Mouse (Mus musculus) limb, embryonic 10.5 days (tissue): ENCODE data around the gene Ccdc87. TPM values are rescaled to one million over a fixed set of nuclear protein-coding genes. Genes with fewer than 3 reads are reported as not detected.
"Not testable (repeated sequence)": the region's sequence is repeated elsewhere in the genome, so short reads cannot be mapped to it uniquely, and the experiment has no call there.

Experiments used
- DNase-seq: peaks from one replicate; pipeline ENCODE4 v3.0.0-alpha.2; 2017; ENCODE audit warnings: low spot score
- H3K27ac ChIP-seq: fragments of 300-500 bp; sonication (generic); 2 replicates; pipeline ENCODE4 v1.5.1; 2016; ENCODE audit warnings: mild to moderate bottlenecking
- H3K27me3 ChIP-seq: fragments of 300-500 bp; sonication (generic); 2 replicates; pipeline ENCODE4 v1.6.1; 2016; ENCODE audit warnings: low read depth, mild to moderate bottlenecking; ENCODE audit not compliant: poor library complexity, severe bottlenecking
- H3K36me3 ChIP-seq: fragments of 300-500 bp; sonication (generic); 2 replicates; pipeline ENCODE4 v1.6.1; 2016; ENCODE audit warnings: mild to moderate bottlenecking, moderate library complexity
- H3K4me1 ChIP-seq: fragments of 300-500 bp; sonication (generic); 2 replicates; pipeline ENCODE4 v1.6.1; 2016
- H3K4me3 ChIP-seq: fragments of 300-500 bp; sonication (generic); 2 replicates; pipeline ENCODE4 v1.5.1; 2016; ENCODE audit warnings: mild to moderate bottlenecking, moderate library complexity
- H3K9me3 ChIP-seq: fragments of 300-500 bp; sonication (generic); replicated peaks from 2 replicates; pipeline ENCODE4 v1.6.1; 2016; ENCODE audit warnings: mild to moderate bottlenecking
- WGBS: fragments of 180-500 bp; shearing (Covaris S2); methylation state at CpG from one replicate; pipeline ENCODE4 v1.1.7; 2016; 5-methylcytosine and 5-hydroxymethylcytosine counted together
- polyA plus RNA-seq: library from polyadenylated mRNA; unstranded; fragments of >200 nt; fragmentation: Nextera tagmentation; extraction: Ambion mirVana; gene quantifications from 2 replicates; pipeline ENCODE4 v1.2.1, GENCODE M21; 2016

Ccdc87 gene
- polyA plus RNA-seq, 1 experiment from 2014 or later: not detected

- DNase-seq: no peak
- no peaks in the 10 kb centered on the region for H3K9me3 ChIP-seq
- 70% methylated on average over 2 of the region's 2 CpGs for WGBS
Observed at GRCm38 (mm10) chr19:4845846-4846245, 6.7 kb downstream of the Ccdc87 start.

GRCm38 (mm10) chr19:4847490-4847889, 8.3 kb downstream of the Ccdc87 start:
- H3K27me3 ChIP-seq: 0 out of 2 replicates have a peak, but pooled peaks cover 1% of the 10 kb centered on the region
- H3K27ac ChIP-seq: no peak overlapping the region
- no peaks in the 10 kb centered on the region for H3K4me1 ChIP-seq
- no peaks in the 10 kb centered on the region for H3K9me3 ChIP-seq
- WGBS: 42% methylated on average over 7 of the region's 7 CpGs
- no peak overlapping the region for H3K4me3 ChIP-seq
- DNase-seq: no peak
- H3K36me3 ChIP-seq: no peaks in the 10 kb centered on the region

More at GRCm38 (mm10) chr19:4845846-4846245, 6.7 kb downstream of the Ccdc87 start:
- Histone ChIP-seq H3K4me3 (no peak overlapping the region), H3K4me1 (no peaks in the 10 kb centered on the region), H3K27me3 (peaks cover 18% of the 10 kb centered on the region), H3K27ac (no peak overlapping the region), H3K36me3 (no peaks in the 10 kb centered on the region)

- peaks cover 5% of the 10 kb centered on the region for H3K4me1 ChIP-seq
- no peaks in the 10 kb centered on the region for H3K9me3 ChIP-seq
- 50% methylated on average over 4 of the region's 4 CpGs for WGBS
- no peak overlapping the region for H3K27ac ChIP-seq
- no peak overlapping the region for H3K4me3 ChIP-seq
- H3K27me3 ChIP-seq: no peaks in the 10 kb centered on the region
- DNase-seq: no peak
- H3K36me3 ChIP-seq: no peaks in the 10 kb centered on the region
Observed at GRCm38 (mm10) chr19:4849800-4850199, 10.6 kb downstream of the Ccdc87 start.

GRCm38 (mm10) chr19:4850281-4850680, 11.1 kb downstream of the Ccdc87 start:
- Histone ChIP-seq H3K27ac (no peak overlapping the region), H3K4me3 (no peak overlapping the region), H3K36me3 (no peaks in the 10 kb centered on the region), H3K4me1 (peaks cover 10% of the 10 kb centered on the region), H3K27me3 (no peaks in the 10 kb centered on the region), H3K9me3 (no peaks in the 10 kb centered on the region)
- 57% methylated on average over 5 of the region's 5 CpGs for WGBS
- DNase-seq: no peak

GRCm38 (mm10) chr19:4854552-4855469, 15.6 kb downstream of the Ccdc87 start, which contains the start of gene Ctsf:
TSS of gene Ctsf (plus strand) at chr19:4855130.
- peaks cover 13% of the 10 kb centered on the region; the same call in 1 of the 2 replicates for H3K27me3 ChIP-seq
- H3K36me3 ChIP-seq: no peaks in the 10 kb centered on the region
- peak within 1 kb of the TSS; percentile 65 for H3K4me3 ChIP-seq
- 4% methylated on average over 45 of the region's 45 CpGs for WGBS
- no peaks in the 10 kb centered on the region for H3K9me3 ChIP-seq
- H3K27ac ChIP-seq: peak within 1 kb of the TSS; percentile 66
- H3K4me1 ChIP-seq: peaks cover 17% of the 10 kb centered on the region
- DNase-seq: peak; percentile 84

GRCm38 (mm10) chr19:4855470-4855820, 16.3 kb downstream of the Ccdc87 start:
- no peak for DNase-seq
- WGBS: 3% methylated on average over 14 of the region's 14 CpGs

GRCm38 (mm10) chr19:4855951-4856350, 16.8 kb downstream of the Ccdc87 start:
- peak overlapping the region; percentile 65 for H3K4me3 ChIP-seq
- WGBS: 79% methylated on average over 4 of the region's 4 CpGs
- H3K27me3 ChIP-seq: peaks cover 13% of the 10 kb centered on the region; the same call in 1 of the 2 replicates
- no peak for DNase-seq
- peaks cover 17% of the 10 kb centered on the region for H3K4me1 ChIP-seq
- H3K9me3 ChIP-seq: no peaks in the 10 kb centered on the region
- H3K27ac ChIP-seq: no peak overlapping the region
- no peaks in the 10 kb centered on the region for H3K36me3 ChIP-seq

More at GRCm38 (mm10) chr19:4855470-4855820, 16.3 kb downstream of the Ccdc87 start:
- H3K4me3 ChIP-seq: peak overlapping the region; percentile 65
- H3K4me1 ChIP-seq: peaks cover 17% of the 10 kb centered on the region
- no peaks in the 10 kb centered on the region for H3K9me3 ChIP-seq
- no peaks in the 10 kb centered on the region for H3K36me3 ChIP-seq
- peaks cover 13% of the 10 kb centered on the region; the same call in 1 of the 2 replicates for H3K27me3 ChIP-seq
- peak overlapping the region; percentile 66 for H3K27ac ChIP-seq

- Histone ChIP-seq H3K9me3 (no peaks in the 10 kb centered on the region), H3K27ac (no peak overlapping the region), H3K27me3 (peaks cover 15% of the 10 kb centered on the region; the same call in 1 of the 2 replicates), H3K36me3 (no peaks in the 10 kb centered on the region), H3K4me3 (no peak overlapping the region), H3K4me1 (peaks cover 17% of the 10 kb centered on the region)
- DNase-seq: no peak
- WGBS: 82% methylated on average over 6 of the region's 6 CpGs
Observed at GRCm38 (mm10) chr19:4859081-4859480, 19.9 kb downstream of the Ccdc87 start.

- peaks cover 25% of the 10 kb centered on the region for H3K27me3 ChIP-seq
- no peak for DNase-seq
- H3K4me1 ChIP-seq: peaks cover 4% of the 10 kb centered on the region; the same call in 1 of the 2 replicates
- no peaks in the 10 kb centered on the region for H3K9me3 ChIP-seq
- H3K4me3 ChIP-seq: no peak overlapping the region
- H3K27ac ChIP-seq: no peak overlapping the region
- no peaks in the 10 kb centered on the region for H3K36me3 ChIP-seq
- 82% methylated on average over 6 of the region's 6 CpGs for WGBS
Observed at GRCm38 (mm10) chr19:4863048-4863447, 23.9 kb downstream of the Ccdc87 start.

GRCm38 (mm10) chr19:4865147-4865546, 26.0 kb downstream of the Ccdc87 start:
- no peak for DNase-seq
- H3K4me3 ChIP-seq: 0 out of 2 replicates have a peak overlapping the region, but pooled peaks have one; percentile 13
- 13% methylated on average over 17 of the region's 17 CpGs for WGBS

GRCm38 (mm10) chr19:4874613-4875012, 35.4 kb downstream of the Ccdc87 start:
- peaks cover 16% of the 10 kb centered on the region for H3K27me3 ChIP-seq
- H3K36me3 ChIP-seq, H3K4me3 ChIP-seq, DNase-seq, H3K9me3 ChIP-seq, H3K27ac ChIP-seq: not testable (repeated sequence)
- WGBS: 84% methylated on average over 1 of the region's 1 CpGs
- peaks cover 24% of the 10 kb centered on the region for H3K4me1 ChIP-seq

More at GRCm38 (mm10) chr19:4865147-4865546, 26.0 kb downstream of the Ccdc87 start:
- Histone ChIP-seq H3K36me3 (no peaks in the 10 kb centered on the region), H3K27ac (no peak overlapping the region), H3K27me3 (peaks cover 25% of the 10 kb centered on the region), H3K4me1 (peaks cover 4% of the 10 kb centered on the region; the same call in 1 of the 2 replicates), H3K9me3 (no peaks in the 10 kb centered on the region)

- Histone ChIP-seq H3K27me3 (peaks cover 16% of the 10 kb centered on the region), H3K4me3 (no peak overlapping the region), H3K4me1 (peaks cover 28% of the 10 kb centered on the region), H3K9me3 (no peaks in the 10 kb centered on the region), H3K36me3 (no peaks in the 10 kb centered on the region), H3K27ac (no peak overlapping the region)
- DNase-seq: no peak
- 80% methylated on average over 4 of the region's 4 CpGs for WGBS
Observed at GRCm38 (mm10) chr19:4876241-4876640, 37.1 kb downstream of the Ccdc87 start.

- H3K4me1 ChIP-seq: peaks cover 28% of the 10 kb centered on the region
- no peak overlapping the region for H3K27ac ChIP-seq
- no peaks in the 10 kb centered on the region for H3K36me3 ChIP-seq
- DNase-seq: no peak
- 0 out of 2 replicates have a peak overlapping the region, but pooled peaks have one; percentile 6 for H3K4me3 ChIP-seq
- H3K9me3 ChIP-seq: no peaks in the 10 kb centered on the region
- H3K27me3 ChIP-seq: peaks cover 16% of the 10 kb centered on the region
- 72% methylated on average over 3 of the region's 3 CpGs for WGBS
Observed at GRCm38 (mm10) chr19:4876755-4877154, 37.6 kb downstream of the Ccdc87 start.
